ENCODE assay signal across 23 mouse cellular contexts in genomic region chr14:21222206-21222605, GRCm38 (mm10).
DNase-seq lines count a peak whose midpoint lies in the region; ATAC-seq lines count a peak whose summit lies in the region.
"Had no signal": no experiment of that assay in that cellular context is flagged by ENCODE, and none has a peak within 500 bp of the region (broad histone marks: within the 10 kb centered on the region; RNA-seq: fewer than 3 reads in every experiment).

No protein-coding gene starts in this region.

- H3K4me1 ChIP-seq in hindbrain, embryonic 16.5 days (ENCODE audit: control insufficient read depth, insufficient read depth, low read depth, low read length) = peaks cover 3% of the 10 kb centered on the region; the same call in 1 of the 2 replicates
- no peaks in the 10 kb centered on the region for H3K4me1 ChIP-seq in hindbrain, embryonic 11.5 days (replicated peaks; ENCODE audit: control insufficient read depth, insufficient read depth, low read length)
- peaks cover 18% of the 10 kb centered on the region for H3K4me1 ChIP-seq in midbrain, embryonic 16.5 days (ENCODE audit: control insufficient read depth, insufficient read depth, low read length)
- H3K4me1 ChIP-seq in midbrain, embryonic 10.5 days = peaks cover 8% of the 10 kb centered on the region
- no peaks in the 10 kb centered on the region for H3K4me1 ChIP-seq in intestine, embryonic 15.5 days (replicated peaks)
- H3K4me1 ChIP-seq: lung, embryonic 15.5 days had no signal

- ATAC-seq in hindbrain, embryonic 16.5 days = peak; percentile 30; the same call in 1 of the 2 replicates
- ATAC-seq in hindbrain, embryonic 11.5 days (ENCODE audit: low FRiP score) = no peak
- peak; percentile 84 for ATAC-seq in midbrain, embryonic 16.5 days
- ATAC-seq in intestine, embryonic 15.5 days = no peak
- ATAC-seq: CD4-positive, CD25-positive, alpha-beta regulatory T cell, adult 4 months; intestine, postnatal 0 days had no signal

- no peak overlapping the region for H3K9ac ChIP-seq in hindbrain, embryonic 16.5 days (ENCODE audit: low read depth, low read length)
- H3K9ac ChIP-seq in hindbrain, embryonic 11.5 days (ENCODE audit: low read depth, low read length) = no peak overlapping the region
- no peak overlapping the region for H3K9ac ChIP-seq in midbrain, embryonic 16.5 days (ENCODE audit: low read depth, low read length)
- H3K9ac ChIP-seq in intestine, embryonic 15.5 days = no peak overlapping the region
- H3K9ac ChIP-seq: heart, embryonic 12.5 days; lung, embryonic 15.5 days had no signal

- H3K36me3 ChIP-seq in hindbrain, embryonic 16.5 days (ENCODE audit: control insufficient read depth, insufficient read depth, low read length) = no peaks in the 10 kb centered on the region
- no peaks in the 10 kb centered on the region for H3K36me3 ChIP-seq in hindbrain, embryonic 11.5 days (ENCODE audit: control insufficient read depth, insufficient read depth, low read length)
- H3K36me3 ChIP-seq in midbrain, embryonic 16.5 days (ENCODE audit: control insufficient read depth, insufficient read depth, low read length) = no peaks in the 10 kb centered on the region
- H3K36me3 ChIP-seq in midbrain, embryonic 10.5 days = no peaks in the 10 kb centered on the region
- no peaks in the 10 kb centered on the region for H3K36me3 ChIP-seq in intestine, embryonic 15.5 days
- H3K36me3 ChIP-seq: limb, embryonic 10.5 days; lung, embryonic 15.5 days had no signal

- no peaks in the 10 kb centered on the region for H3K27me3 ChIP-seq in hindbrain, embryonic 16.5 days (replicated peaks; ENCODE audit: control insufficient read depth, insufficient read depth, low read length)
- no peaks in the 10 kb centered on the region for H3K27me3 ChIP-seq in hindbrain, embryonic 11.5 days (ENCODE audit: control insufficient read depth, insufficient read depth, low read length)
- no peaks in the 10 kb centered on the region for H3K27me3 ChIP-seq in midbrain, embryonic 16.5 days (ENCODE audit: control insufficient read depth, insufficient read depth, low read depth, low read length)
- no peaks in the 10 kb centered on the region for H3K27me3 ChIP-seq in midbrain, embryonic 10.5 days (ENCODE audit: low read depth, poor library complexity, severe bottlenecking)
- H3K27me3 ChIP-seq in intestine, embryonic 15.5 days (replicated peaks) = no peaks in the 10 kb centered on the region
- H3K27me3 ChIP-seq: heart, embryonic 12.5 days; lung, embryonic 15.5 days had no signal

- H3K4me3 ChIP-seq in hindbrain, embryonic 16.5 days (ENCODE audit: low read length) = no peak overlapping the region
- H3K4me3 ChIP-seq in hindbrain, embryonic 11.5 days (ENCODE audit: low read depth, low read length) = no peak overlapping the region
- H3K4me3 ChIP-seq in midbrain, embryonic 16.5 days (ENCODE audit: low read depth, low read length) = no peak overlapping the region
- no peak overlapping the region for H3K4me3 ChIP-seq in midbrain, embryonic 10.5 days
- H3K4me3 ChIP-seq in intestine, embryonic 15.5 days (replicated peaks) = no peak overlapping the region
- H3K4me3 ChIP-seq: heart, embryonic 12.5 days; limb, embryonic 10.5 days; lung, embryonic 15.5 days had no signal

- no peak overlapping the region for H3K4me2 ChIP-seq in hindbrain, embryonic 16.5 days (ENCODE audit: low read length)
- no peak overlapping the region for H3K4me2 ChIP-seq in hindbrain, embryonic 11.5 days (replicated peaks; ENCODE audit: low read depth, low read length)
- H3K4me2 ChIP-seq in midbrain, embryonic 16.5 days (ENCODE audit: low read length) = 0 out of 2 replicates have a peak overlapping the region, but pooled peaks have one; percentile 13
- H3K4me2 ChIP-seq in intestine, embryonic 15.5 days (replicated peaks) = no peak overlapping the region
- H3K4me2 ChIP-seq: heart, embryonic 12.5 days; liver, embryonic 11.5 days; lung, embryonic 15.5 days had no signal

- 35% methylated on average over 3 of the region's 3 CpGs for WGBS in hindbrain, embryonic 16.5 days
- 79% methylated on average over 3 of the region's 3 CpGs for WGBS in hindbrain, embryonic 11.5 days
- WGBS in midbrain, embryonic 16.5 days = 22% methylated on average over 3 of the region's 3 CpGs
- WGBS in midbrain, embryonic 10.5 days = 75% methylated on average over 3 of the region's 3 CpGs
- WGBS in intestine, embryonic 15.5 days = 74% methylated on average over 3 of the region's 3 CpGs

- H3K9me3 ChIP-seq in hindbrain, embryonic 16.5 days (ENCODE audit: control insufficient read depth, low read length) = no peaks in the 10 kb centered on the region
- H3K9me3 ChIP-seq in hindbrain, embryonic 11.5 days (ENCODE audit: control insufficient read depth, low read length) = no peaks in the 10 kb centered on the region
- H3K9me3 ChIP-seq in midbrain, embryonic 16.5 days (replicated peaks; ENCODE audit: control insufficient read depth, low read length, poor library complexity, severe bottlenecking) = no peaks in the 10 kb centered on the region
- H3K9me3 ChIP-seq in midbrain, embryonic 10.5 days (replicated peaks) = no peaks in the 10 kb centered on the region
- no peaks in the 10 kb centered on the region for H3K9me3 ChIP-seq in intestine, embryonic 15.5 days
- H3K9me3 ChIP-seq: G1E; heart, embryonic 12.5 days; limb, embryonic 10.5 days; lung, embryonic 15.5 days had no signal

- H3K27ac ChIP-seq in hindbrain, embryonic 16.5 days (ENCODE audit: low read depth, low read length) = no peak overlapping the region
- no peak overlapping the region for H3K27ac ChIP-seq in hindbrain, embryonic 11.5 days (ENCODE audit: low read depth, low read length)
- H3K27ac ChIP-seq in midbrain, embryonic 16.5 days (ENCODE audit: low read length) = peak overlapping the region; percentile 72
- H3K27ac ChIP-seq in midbrain, embryonic 10.5 days (replicated peaks) = no peak overlapping the region
- H3K27ac ChIP-seq in intestine, embryonic 15.5 days = no peak overlapping the region
- H3K27ac ChIP-seq: kidney, postnatal 0 days; limb, embryonic 10.5 days; lung, embryonic 15.5 days; macrophage; stomach, postnatal 0 days had no signal

- peak; percentile 10 for DNase-seq in embryo, embryonic 10.5 days (ENCODE audit: low spot score)
- no peak for DNase-seq in embryo, embryonic 11 days
- DNase-seq in hindbrain, embryonic 11.5 days (ENCODE audit: low spot score) = no peak
- no peak for DNase-seq in midbrain, embryonic 10.5 days (ENCODE audit: low spot score)
- peak; percentile 68 for DNase-seq in telencephalon, adult 2 months (ENCODE audit: low read depth, low spot score)
- DNase-seq: cerebellum, adult 11 months; cerebellum, postnatal 14 days; heart, postnatal 36 days; right cerebral cortex, postnatal 25 days; thymus, postnatal 36 days had no signal

Comparison
In these comparisons a context has a peak if more than half of its experiments do, and no peak if none do; other contexts are left out.
1. DNase-seq: peak in embryo, embryonic 10.5 days (single experiment) and telencephalon, adult 2 months (single experiment); none in embryo, embryonic 11 days (single experiment), hindbrain, embryonic 11.5 days (single experiment) and midbrain, embryonic 10.5 days (single experiment).
2. ATAC-seq: peak in hindbrain, embryonic 16.5 days (single experiment) and midbrain, embryonic 16.5 days (single experiment); none in hindbrain, embryonic 11.5 days (single experiment) and intestine, embryonic 15.5 days (single experiment).